Mouse (Mus musculus) left cerebral cortex, adult 2 months (tissue): ENCODE results near the gene Pemt. TPM values are rescaled to one million over a fixed set of nuclear protein-coding genes. Genes with fewer than 3 reads are reported as not detected.

Experiments
- DNase-seq, 2 experiments: peaks; one replicate each; pipeline ENCODE4 v3.0.0; 2021 to 2022; ENCODE audit warnings: low spot score in 2 of 2, mixed read lengths in 1 of 2; ENCODE audit errors: extremely low spot score in 1 of 2
- H3K27ac ChIP-seq: fragments of 200-600 bp; 2 replicates; pipeline ENCODE4 v1.8.1; 2022
- H3K4me3 ChIP-seq: fragments of 200-600 bp; 2 replicates; pipeline ENCODE4 v1.8.1; 2022
- CTCF ChIP-seq: fragments of 200-600 bp; IDR thresholded peaks from 2 replicates; pipeline ENCODE4 v1.8.1; 2022; ENCODE audit warnings: antibody characterized with exemption, mild to moderate bottlenecking, moderate library complexity
- intact Hi-C: fragments of 180-260 bp; cut with DNase I; formaldehyde crosslinking; loops from one replicate; pipeline ENCODE4 v1.15.1; 2025
- total RNA-seq, 2 experiments: library from RNA; stranded (reverse); gene quantifications; 2 replicates each; pipeline ENCODE4 v1.2.3; 2021

The Pemt gene
- total RNA-seq, 2 experiments from 2014 or later = 4.7 to 6.7 TPM

DNA sequence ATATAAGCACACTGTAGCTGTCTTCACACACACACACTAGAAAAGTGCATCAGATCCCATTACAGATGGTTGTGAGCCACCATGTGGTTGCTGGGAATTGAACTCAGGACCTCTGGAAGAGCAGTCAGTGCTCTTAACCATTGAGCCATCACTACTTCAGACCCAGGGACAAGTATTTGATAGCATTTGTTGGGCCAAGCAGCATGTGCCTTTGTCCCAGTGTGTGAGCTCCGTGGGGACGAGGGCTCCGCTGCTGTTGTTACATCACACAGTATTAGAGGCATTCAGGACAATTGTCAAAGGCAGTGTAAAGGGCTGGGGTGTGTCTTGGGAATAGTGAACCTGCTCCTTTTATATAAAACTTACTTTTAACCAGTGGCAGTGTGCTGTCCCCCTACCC is 109.3 kb downstream of the Pemt start:
- Histone ChIP-seq H3K27ac (no peak overlapping the region), H3K4me3 (no peak overlapping the region)
- intact Hi-C loops = no loop called here
- TF ChIP-seq CTCF = no peak
- no peak for DNase-seq

DNA sequence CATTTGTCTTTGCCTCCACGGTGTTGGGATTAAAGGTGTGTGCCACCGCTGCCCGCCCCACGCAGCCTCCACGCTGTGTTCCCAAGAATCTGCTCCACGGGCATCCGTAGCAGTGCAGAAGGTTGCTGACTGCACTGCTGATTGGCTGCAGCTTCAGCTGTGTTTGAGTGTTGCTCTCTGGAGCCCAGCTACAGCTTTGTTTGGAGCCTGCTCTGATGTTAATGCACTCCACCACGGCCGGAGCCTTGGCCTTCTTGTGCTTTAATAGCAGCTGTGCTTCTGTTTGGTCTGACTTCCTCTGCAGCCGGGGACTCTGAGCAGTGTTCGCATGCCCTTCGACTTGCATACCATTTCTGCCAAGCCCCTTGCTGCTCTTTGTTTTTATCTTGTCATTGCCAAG is 112.3 kb downstream of the Pemt start:
- intact Hi-C loops = no loop called here
- no peak for TF ChIP-seq CTCF
- no peak for DNase-seq
- Histone ChIP-seq H3K27ac (no peak overlapping the region), H3K4me3 (no peak overlapping the region)

DNA sequence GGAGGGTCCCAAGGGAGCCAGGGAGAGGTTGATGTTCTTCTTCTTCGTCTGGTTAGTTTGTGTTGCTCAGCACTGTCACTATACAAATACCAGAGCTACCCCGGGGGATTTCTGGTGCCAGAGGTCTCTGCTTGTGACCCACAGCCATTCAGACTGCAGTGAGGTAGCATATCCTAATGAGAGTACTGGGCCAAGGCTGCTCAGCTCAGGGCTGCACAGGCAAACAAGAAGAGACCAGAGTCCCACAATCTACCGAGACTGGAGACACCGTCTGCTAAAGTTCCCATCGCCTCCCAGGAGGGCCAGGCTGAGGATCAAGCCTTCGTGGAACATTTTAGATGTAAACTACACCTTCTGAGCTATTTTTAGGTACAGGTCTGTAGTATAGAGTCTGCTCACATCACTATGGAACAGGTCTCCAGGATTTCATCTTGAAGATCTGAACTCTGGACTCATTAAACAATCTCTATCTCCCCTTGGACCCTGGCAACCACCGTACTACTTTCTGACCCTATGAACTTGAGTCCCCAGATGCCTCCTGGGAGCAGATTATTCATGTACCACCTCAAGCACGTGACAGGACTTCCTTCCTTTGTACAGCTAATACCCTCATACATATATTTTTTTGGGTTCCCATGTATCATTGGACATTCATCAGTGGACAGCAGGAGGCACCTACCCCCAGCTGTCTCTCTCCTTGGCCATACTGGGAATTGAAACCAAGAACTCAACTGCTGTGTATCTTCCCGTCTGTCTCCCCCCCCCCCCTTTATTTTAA is 113.5 kb downstream of the Pemt start:
- no peak overlapping the region for H3K4me3 ChIP-seq
- DNase-seq = no peak
- TF ChIP-seq CTCF = no peak
- intact Hi-C loops = no loop called here
- no peak overlapping the region for H3K27ac ChIP-seq

DNA sequence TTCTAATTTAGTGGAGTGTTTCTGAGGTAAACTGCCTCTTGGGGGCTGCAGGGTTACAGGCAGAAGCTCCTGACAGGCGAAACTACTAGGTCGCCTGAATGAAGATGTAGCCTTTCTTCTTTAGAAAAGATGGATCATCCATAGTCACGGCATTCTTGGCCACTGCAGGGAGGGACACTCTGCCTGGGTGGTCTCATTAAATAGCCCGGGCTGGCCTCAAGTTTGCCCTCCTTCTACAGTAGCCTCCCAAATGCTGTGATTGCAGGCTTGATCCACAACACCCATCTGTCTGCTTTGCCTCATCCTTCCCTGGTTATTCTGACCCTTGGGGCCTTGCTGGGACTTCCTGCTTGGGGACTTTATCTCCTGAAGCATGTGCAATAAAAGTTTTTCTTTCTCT is 116.3 kb downstream of the Pemt start:
- TF ChIP-seq CTCF = no peak
- intact Hi-C loops = no loop called here

DNA sequence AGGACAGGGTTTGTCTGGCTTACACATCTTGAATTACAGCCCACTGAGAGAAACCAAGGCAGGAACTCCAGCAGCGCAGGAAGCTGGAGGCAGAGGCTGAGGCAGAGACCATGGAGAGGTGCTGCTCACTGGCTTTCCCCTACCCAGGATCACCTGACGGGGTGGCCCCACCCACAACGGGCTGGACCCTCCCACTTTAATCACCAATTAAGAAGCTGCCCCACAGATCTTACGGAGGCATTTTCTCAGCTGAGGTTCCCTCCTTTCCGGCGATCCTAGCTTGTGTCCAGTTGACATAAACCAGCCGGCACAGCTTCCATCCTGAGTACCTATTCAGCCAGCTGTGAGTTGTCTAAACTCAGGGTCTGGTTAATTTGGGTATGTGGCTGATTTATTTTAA is 125.0 kb downstream of the Pemt start:
- no peak for TF ChIP-seq CTCF
- no peak overlapping the region for H3K27ac ChIP-seq
- intact Hi-C loops = no loop called here
- H3K4me3 ChIP-seq = no peak overlapping the region
- DNase-seq = no peak

More for the DNA sequence above, 116.3 kb downstream of the Pemt start:
- H3K27ac ChIP-seq = no peak overlapping the region
- DNase-seq = no peak
- no peak overlapping the region for H3K4me3 ChIP-seq

Other genes starting within 250 kb of the Pemt start
- 10 to 100 TPM; 45.8 to 49.1 TPM for gene Flcn, start 236.5 kb downstream of the Pemt start, total RNA-seq
- 10 to 100 TPM; 49.5 to 51.1 TPM for gene Nt5m, start 207.0 kb downstream of the Pemt start, total RNA-seq
- gene Cops3, start 206.7 kb downstream of the Pemt start, total RNA-seq = 10 to 100 TPM; 68.7 to 69.1 TPM
- 10 to 100 TPM; 40.6 to 40.9 TPM for gene Med9, start 98.3 kb downstream of the Pemt start, total RNA-seq
- gene Rasd1, start 81.5 kb downstream of the Pemt start, total RNA-seq = 10 to 100 TPM; 12.0 to 20.5 TPM
- 10 to 100 TPM; 85.4 to 86.3 TPM for gene Rai1, start 58.5 kb upstream of the Pemt start, total RNA-seq
- 10 to 100 TPM; 50.1 to 66.1 TPM for gene Srebf1, start 176.1 kb upstream of the Pemt start, total RNA-seq